Mouse (Mus musculus) bone marrow, adult 2 months (tissue): ENCODE measurements around the gene Atxn7l1. TPM values are rescaled to one million over a fixed set of nuclear protein-coding genes. Genes with fewer than 3 reads are reported as not detected.
A peak's percentile ranks its signal among the peaks of the same experiment; 100 is the strongest.

Source experiments
- H3K27ac ChIP-seq: fragments of 200-500 bp; 2 replicates; pipeline ENCODE4 v1.5.1; 2012; ENCODE audit warnings: low read depth, mild to moderate bottlenecking, control low read depth, inconsistent platforms, low read length; ENCODE audit not compliant: control insufficient read depth, poor library complexity, insufficient read depth
- H3K4me1 ChIP-seq: fragments of 200-500 bp; 2 replicates; pipeline ENCODE4 v1.6.1; 2011; ENCODE audit warnings: low read length; ENCODE audit not compliant: control insufficient read depth, insufficient read depth
- H3K4me3 ChIP-seq: fragments of 200-500 bp; replicated peaks from 2 replicates; pipeline ENCODE3; 2011; ENCODE audit warnings: mild to moderate bottlenecking, low read depth, low read length, control low read depth; ENCODE audit not compliant: control insufficient read depth
- CTCF ChIP-seq: fragments of 200-500 bp; IDR thresholded peaks from 2 replicates; pipeline ENCODE4 v1.5.1; 2011; ENCODE audit warnings: low read length, control low read depth; ENCODE audit not compliant: control insufficient read depth, insufficient read depth
- POLR2A ChIP-seq: fragments of 200-500 bp; IDR thresholded peaks from 2 replicates; pipeline ENCODE4 v1.6.1; 2011; ENCODE audit warnings: low read depth, mild to moderate bottlenecking, control low read depth, low read length, borderline replicate concordance; ENCODE audit not compliant: control insufficient read depth
- WGBS: fragments of 180-500 bp; shearing (Covaris S2); methylation state at CpG from one replicate; pipeline ENCODE4 v1.1.7; 2018; 5-methylcytosine and 5-hydroxymethylcytosine counted together
- polyA plus RNA-seq: library from polyadenylated mRNA; stranded (reverse); fragments of >200 nt; gene quantifications from 2 replicates; pipeline ENCODE4 v1.2.4, GENCODE M21; 2011; ENCODE audit warnings: low replicate concordance; ENCODE audit not compliant: missing spikeins, insufficient read depth, insufficient read length

The Atxn7l1 gene
- polyA plus RNA-seq, 1 experiment, result 52.4 TPM

GRCm38 (mm10) chr12:33137857-33138256, 9.6 kb upstream of the Atxn7l1 start:
- WGBS, result 45% methylated on average over 1 of the region's 1 CpGs
- TF ChIP-seq POLR2A (no peak), CTCF (no peak)

GRCm38 (mm10) chr12:33139083-33139482, 8.4 kb upstream of the Atxn7l1 start:
- H3K4me1 ChIP-seq, result no peaks in the 10 kb centered on the region
- TF ChIP-seq CTCF, result no peak
- TF ChIP-seq POLR2A, result no peak
- no peak overlapping the region for H3K4me3 ChIP-seq
- no peak overlapping the region for H3K27ac ChIP-seq
- 80% methylated on average over 3 of the region's 3 CpGs for WGBS

More at GRCm38 (mm10) chr12:33137857-33138256, 9.6 kb upstream of the Atxn7l1 start:
- H3K4me1 ChIP-seq, result no peaks in the 10 kb centered on the region
- H3K27ac ChIP-seq, result no peak overlapping the region
- H3K4me3 ChIP-seq, result no peak overlapping the region

GRCm38 (mm10) chr12:33144456-33144855, 3.0 kb upstream of the Atxn7l1 start:
- no peaks in the 10 kb centered on the region for H3K4me1 ChIP-seq
- H3K27ac ChIP-seq, result no peak overlapping the region
- WGBS, result 84% methylated on average over 8 of the region's 8 CpGs
- TF ChIP-seq CTCF (no peak), POLR2A (no peak)
- H3K4me3 ChIP-seq, result no peak overlapping the region

GRCm38 (mm10) chr12:33146622-33147433, 665 bp upstream of the Atxn7l1 start:
- peak overlapping the region; percentile 62 for H3K4me3 ChIP-seq
- H3K27ac ChIP-seq, result no peak overlapping the region; the same call in 1 of the 2 replicates
- H3K4me1 ChIP-seq, result no peaks in the 10 kb centered on the region
- WGBS, result 14% methylated on average over 29 of the region's 29 CpGs
- no peak for TF ChIP-seq POLR2A

- Histone ChIP-seq H3K27ac (no peak overlapping the region), H3K4me3 (no peak overlapping the region), H3K4me1 (no peaks in the 10 kb centered on the region)
- WGBS, result 93% methylated on average over 16 of the region's 16 CpGs
- TF ChIP-seq POLR2A (no peak), CTCF (no peak)
Observed at GRCm38 (mm10) chr12:33149544-33150190, 2.2 kb downstream of the Atxn7l1 start.

GRCm38 (mm10) chr12:33153131-33153530, 5.6 kb downstream of the Atxn7l1 start:
- H3K4me1 ChIP-seq, result peaks cover 3% of the 10 kb centered on the region; the same call in 1 of the 2 replicates

GRCm38 (mm10) chr12:33153850-33154249, 6.4 kb downstream of the Atxn7l1 start:
- TF ChIP-seq POLR2A, result no peak
- TF ChIP-seq CTCF, result no peak
- WGBS, result 71% methylated on average over 3 of the region's 3 CpGs
- Histone ChIP-seq H3K4me1 (peaks cover 4% of the 10 kb centered on the region; the same call in 1 of the 2 replicates), H3K4me3 (no peak overlapping the region), H3K27ac (no peak overlapping the region)

More at GRCm38 (mm10) chr12:33153131-33153530, 5.6 kb downstream of the Atxn7l1 start:
- Histone ChIP-seq H3K4me3 (no peak overlapping the region), H3K27ac (no peak overlapping the region)
- TF ChIP-seq POLR2A (no peak), CTCF (no peak)
- 80% methylated on average over 7 of the region's 7 CpGs for WGBS

GRCm38 (mm10) chr12:33154732-33155131, 7.2 kb downstream of the Atxn7l1 start:
- Histone ChIP-seq H3K4me3 (no peak overlapping the region), H3K27ac (no peak overlapping the region), H3K4me1 (peaks cover 4% of the 10 kb centered on the region; the same call in 1 of the 2 replicates)
- 87% methylated on average over 3 of the region's 3 CpGs for WGBS
- no peak for TF ChIP-seq CTCF
- no peak for TF ChIP-seq POLR2A
